Mouse (Mus musculus) liver, embryonic 14.5 days (tissue): ENCODE results near the gene Ankrd63. TPM values are rescaled to one million over a fixed set of nuclear protein-coding genes. Genes with fewer than 3 reads are reported as not detected.

Experiments used
- ATAC-seq: fragments of 200-750 bp; cut with Nextera tagmentation; 2 replicates; pipeline ENCODE4 v1.8.0; 2017; ENCODE audit warnings: moderate number of reproducible peaks, mild to moderate bottlenecking, moderate library complexity; ENCODE audit not compliant: insufficient read depth
- DNase-seq, 3 experiments: peaks; one replicate each; pipeline ENCODE4 v3.0.0-alpha.2; 2012 to 2013; ENCODE audit warnings: low read depth in 3 of 3, low spot score in 3 of 3
- H3K27ac ChIP-seq: fragments of 300-500 bp; sonication (generic); 2 replicates; pipeline ENCODE4 v1.5.1; 2014; ENCODE audit warnings: moderate library complexity, mild to moderate bottlenecking, control low read depth, inconsistent platforms
- H3K27me3 ChIP-seq: fragments of 300-500 bp; sonication (generic); 2 replicates; pipeline ENCODE4 v1.6.1; 2014; ENCODE audit warnings: mild to moderate bottlenecking, low read length, moderate library complexity; ENCODE audit not compliant: control insufficient read depth, insufficient read depth
- H3K36me3 ChIP-seq: fragments of 300-500 bp; sonication (generic); replicated peaks from 2 replicates; pipeline ENCODE4 v1.6.1; 2014; ENCODE audit warnings: low read depth; ENCODE audit not compliant: control insufficient read depth, insufficient read depth
- H3K4me1 ChIP-seq, 2 experiments: fragments of 200-500 bp in 1 of 2; fragments of 300-500 bp in 1 of 2; sonication (generic) in 1 of 2; replicated peaks; 2 replicates each; pipeline ENCODE4 v1.6.1; 2012 to 2014; ENCODE audit warnings: antibody characterized with exemption in 1 of 2, inconsistent platforms in 1 of 2, low read length in 1 of 2; ENCODE audit not compliant: control insufficient read depth in 2 of 2, insufficient read depth in 2 of 2
- H3K4me2 ChIP-seq: fragments of 300-500 bp; sonication (generic); 2 replicates; pipeline ENCODE4 v1.6.1; 2014; ENCODE audit warnings: low read depth, mild to moderate bottlenecking, control low read depth, moderate library complexity
- H3K4me3 ChIP-seq, 2 experiments: fragments of 200-500 bp in 1 of 2; fragments of 300-500 bp in 1 of 2; sonication (generic) in 1 of 2; 2 replicates each; pipeline ENCODE4 v1.5.1; 2012 to 2014; ENCODE audit warnings: low read depth in 2 of 2, low read length in 2 of 2, mild to moderate bottlenecking in 2 of 2, control low read depth in 1 of 2, inconsistent platforms in 1 of 2, moderate library complexity in 1 of 2; ENCODE audit not compliant: insufficient read depth in 1 of 2
- H3K9ac ChIP-seq: fragments of 300-500 bp; sonication (generic); replicated peaks from 2 replicates; pipeline ENCODE4 v1.6.1; 2014; ENCODE audit warnings: mild to moderate bottlenecking, control low read depth, moderate library complexity
- H3K9me3 ChIP-seq: fragments of 300-500 bp; sonication (generic); 2 replicates; pipeline ENCODE4 v1.6.1; 2016; ENCODE audit warnings: low read length, mixed read lengths; ENCODE audit not compliant: control insufficient read depth
- CTCF ChIP-seq: IDR thresholded peaks from 2 replicates; pipeline ENCODE4 v1.5.1; 2016; ENCODE audit warnings: antibody characterized with exemption, low read depth, control low read depth
- EP300 ChIP-seq: IDR thresholded peaks from 2 replicates; pipeline ENCODE4 v1.6.1; 2016; ENCODE audit warnings: antibody characterized with exemption, low read depth
- WGBS: fragments of 180-500 bp; shearing (Covaris S2); extraction: QIAGEN DNeasy Blood & Tissue Kit; methylation state at CpG from one replicate; pipeline ENCODE4 v1.1.7; 2014; ENCODE audit not compliant: insufficient replicate concordance; 5-methylcytosine and 5-hydroxymethylcytosine counted together
- polyA plus RNA-seq, 2 experiments: library from polyadenylated mRNA; depleted of rRNA in 1 of 2; stranded (reverse) in 1 of 2; unstranded in 1 of 2; fragments of >200 nt; fragmentation: Nextera tagmentation in 1 of 2; extraction: Ambion mirVana in 1 of 2; gene quantifications; 2 replicates each; pipeline versions ENCODE4 v1.2.1 to v1.2.3; 2012 to 2014

The Ankrd63 gene
- polyA plus RNA-seq, 2 experiments: 0.03 to 0.07 TPM

DNA sequence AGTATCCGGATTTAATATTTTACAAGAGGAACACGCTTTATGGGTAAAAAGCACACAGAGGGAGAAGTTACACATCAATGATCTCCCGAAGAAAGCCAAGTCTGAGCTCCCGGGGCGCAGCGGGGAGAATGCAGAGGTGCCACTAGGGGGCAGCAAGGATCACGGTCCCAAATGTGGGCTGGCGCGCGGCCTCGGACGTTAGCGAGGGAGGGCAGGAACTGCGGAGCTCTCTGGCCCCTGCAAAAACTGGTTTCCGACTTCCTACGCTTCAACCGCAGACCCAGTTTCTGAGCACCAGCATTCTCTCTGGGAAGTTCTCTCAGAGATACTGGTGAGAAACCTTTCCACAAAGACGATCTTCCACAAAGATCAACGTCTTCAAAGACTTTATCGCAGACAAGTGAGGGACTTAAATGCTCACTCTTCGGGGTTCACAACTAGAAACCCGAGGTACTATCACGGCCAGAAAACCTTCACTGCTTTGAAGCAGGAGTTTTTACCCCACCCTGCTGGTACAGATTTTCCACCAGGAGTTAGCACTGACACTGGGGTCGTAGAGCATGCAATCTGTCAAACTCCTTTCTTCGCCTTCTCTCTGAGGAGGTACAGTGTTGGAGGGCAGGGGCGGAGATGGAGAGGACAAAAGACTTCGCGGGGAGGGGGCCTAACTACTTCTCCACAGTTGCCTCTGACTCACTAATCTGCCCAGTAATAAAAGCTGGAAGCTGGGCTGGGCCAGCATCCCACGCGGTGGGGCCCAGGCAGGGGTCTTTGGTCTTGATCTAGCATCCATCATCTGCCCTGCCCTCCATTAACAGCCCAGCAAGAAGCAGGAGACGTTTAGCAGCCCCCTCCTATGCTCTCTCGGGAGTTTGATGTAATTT, 3.3 kb downstream of the Ankrd63 start:
- peaks cover 57% of the 10 kb centered on the region for H3K27me3 ChIP-seq
- TF ChIP-seq EP300 (no peak), CTCF (peak; percentile 95)
- H3K4me1 ChIP-seq: no peaks in the 10 kb centered on the region
- H3K4me3 ChIP-seq: no peak overlapping the region
- H3K9me3 ChIP-seq: no peaks in the 10 kb centered on the region
- WGBS: 2% methylated on average over 32 of the region's 32 CpGs
- peak; percentile 39 to 50 (median 46) for DNase-seq
- ATAC-seq: peak; percentile 46
- H3K4me2 ChIP-seq: peak overlapping the region; percentile 26; the same call in 1 of the 2 replicates
- no peak overlapping the region for H3K9ac ChIP-seq
- no peaks in the 10 kb centered on the region for H3K36me3 ChIP-seq
- H3K27ac ChIP-seq: no peak overlapping the region

DNA sequence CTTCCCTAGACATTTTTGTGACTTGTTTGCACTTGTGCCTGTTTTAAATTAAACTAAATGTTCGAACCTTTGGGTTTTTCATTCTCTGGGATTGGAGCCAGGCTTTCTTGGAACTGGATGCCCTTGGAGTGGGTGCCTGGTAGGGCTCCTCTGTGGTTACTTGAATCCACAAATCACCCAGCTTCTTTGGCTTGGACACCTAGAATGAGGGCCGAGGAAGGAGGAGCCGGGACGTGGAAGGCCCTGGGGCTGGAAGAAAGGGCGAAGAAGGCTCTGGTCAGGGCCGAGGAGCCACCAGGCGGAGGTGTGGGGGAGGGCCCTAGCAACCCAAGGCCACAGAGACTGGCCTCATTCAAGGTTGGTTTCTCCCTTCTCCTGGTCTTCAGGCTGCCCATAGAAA, 5.8 kb downstream of the Ankrd63 start:
- TF ChIP-seq EP300 (no peak), CTCF (no peak)
- ATAC-seq (no peak), DNase-seq (no peak)
- H3K27me3 ChIP-seq: peaks cover 32% of the 10 kb centered on the region
- no peak overlapping the region for H3K4me3 ChIP-seq
- H3K9me3 ChIP-seq: no peaks in the 10 kb centered on the region
- 49% methylated on average over 7 of the region's 7 CpGs for WGBS
- H3K27ac ChIP-seq: no peak overlapping the region
- no peaks in the 10 kb centered on the region for H3K4me1 ChIP-seq
- H3K9ac ChIP-seq: no peak overlapping the region
- H3K4me2 ChIP-seq: no peak overlapping the region
- no peaks in the 10 kb centered on the region for H3K36me3 ChIP-seq

- no peak overlapping the region for H3K9ac ChIP-seq
- 46% methylated on average over 5 of the region's 5 CpGs for WGBS
- H3K27me3 ChIP-seq: peaks cover 26% of the 10 kb centered on the region
- no peaks in the 10 kb centered on the region for H3K9me3 ChIP-seq
- no peak overlapping the region for H3K4me2 ChIP-seq
- DNase-seq (no peak), ATAC-seq (no peak)
- no peak overlapping the region for H3K4me3 ChIP-seq
- H3K36me3 ChIP-seq: no peaks in the 10 kb centered on the region
- TF ChIP-seq EP300 (no peak), CTCF (no peak)
- no peaks in the 10 kb centered on the region for H3K4me1 ChIP-seq
- H3K27ac ChIP-seq: no peak overlapping the region
Observed at GRCm38 (mm10) chr2:118697311-118697877, 6.4 kb downstream of the Ankrd63 start.

DNA sequence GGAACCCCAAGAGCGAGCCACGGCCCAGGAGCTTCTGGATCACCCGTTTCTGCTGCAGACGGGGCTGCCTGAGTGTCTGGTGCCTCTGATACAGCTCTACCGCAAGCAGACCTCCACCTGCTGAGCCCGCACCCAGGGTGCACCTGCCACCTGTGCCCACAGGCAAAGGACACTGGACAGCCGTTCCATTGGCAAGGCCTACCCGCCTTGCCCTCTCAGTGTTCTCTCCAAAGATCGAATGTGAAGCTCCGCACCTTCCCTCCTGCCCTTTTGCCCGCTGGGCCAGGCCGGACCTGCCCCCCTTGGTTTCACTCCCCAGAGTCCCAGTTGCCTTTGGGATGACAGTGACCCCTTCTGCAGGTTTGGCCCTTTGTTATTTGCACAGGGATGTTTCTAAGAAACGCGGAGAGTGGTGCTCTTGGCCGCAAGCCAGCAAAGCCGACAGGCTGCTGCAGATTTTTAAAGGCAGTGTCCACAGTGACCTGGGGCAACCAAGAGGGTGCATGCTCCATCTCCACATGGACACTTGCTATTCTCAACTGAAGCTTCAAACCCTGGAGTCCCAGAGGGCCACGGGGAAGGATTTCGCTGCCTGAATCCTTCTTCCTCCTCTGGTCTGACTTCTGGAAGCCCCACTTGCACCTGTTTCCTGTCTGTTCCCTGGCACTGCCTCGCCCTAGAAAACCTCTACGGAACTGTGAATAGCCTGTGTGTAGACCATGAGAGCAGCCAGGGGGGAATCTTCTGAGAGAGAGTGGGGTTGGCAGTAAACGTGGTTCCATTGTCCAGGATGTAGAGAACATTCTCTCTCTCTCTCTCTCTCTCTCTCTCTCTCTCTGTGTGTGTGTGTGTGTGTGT, 7.1 kb downstream of the Ankrd63 start:
- no peak overlapping the region for H3K27ac ChIP-seq
- H3K9me3 ChIP-seq: no peaks in the 10 kb centered on the region
- no peak overlapping the region for H3K9ac ChIP-seq
- peaks cover 19% of the 10 kb centered on the region for H3K27me3 ChIP-seq
- no peak overlapping the region for H3K4me3 ChIP-seq
- TF ChIP-seq EP300: no peak
- no peak overlapping the region for H3K4me2 ChIP-seq
- H3K36me3 ChIP-seq: no peaks in the 10 kb centered on the region
- no peak for DNase-seq
- WGBS: 47% methylated on average over 21 of the region's 21 CpGs
- ATAC-seq: no peak
- H3K4me1 ChIP-seq: no peaks in the 10 kb centered on the region
